Mouse (Mus musculus) forebrain, embryonic 11.5 days (tissue): Measurements from ENCODE around the gene Vps4a. TPM values are rescaled to one million over a fixed set of nuclear protein-coding genes. Genes with fewer than 3 reads are reported as not detected.

Experiments used
- ATAC-seq: fragments of 200-750 bp; cut with Nextera tagmentation; replicated peaks from 2 replicates; pipeline ENCODE4 v1.8.0; 2017; ENCODE audit warnings: moderate TSS enrichment; ENCODE audit not compliant: low FRiP score
- DNase-seq: peaks from one replicate; pipeline ENCODE4 v3.0.0-alpha.2; 2017; ENCODE audit warnings: low spot score
- H3K27ac ChIP-seq: fragments of 300-500 bp; sonication (generic); 2 replicates; pipeline ENCODE4 v1.5.1; 2014; ENCODE audit warnings: low read depth, low read length
- H3K27me3 ChIP-seq: fragments of 300-500 bp; sonication (generic); 2 replicates; pipeline ENCODE4 v1.6.1; 2014; ENCODE audit warnings: mild to moderate bottlenecking, low read length, mixed read lengths; ENCODE audit not compliant: control insufficient read depth, insufficient read depth
- H3K36me3 ChIP-seq: fragments of 300-500 bp; sonication (generic); 2 replicates; pipeline ENCODE4 v1.6.1; 2014; ENCODE audit warnings: mild to moderate bottlenecking, low read length, moderate library complexity, mixed read lengths; ENCODE audit not compliant: control insufficient read depth, insufficient read depth
- H3K4me1 ChIP-seq: fragments of 300-500 bp; sonication (generic); replicated peaks from 2 replicates; pipeline ENCODE4 v1.6.1; 2014; ENCODE audit warnings: low read length, mixed read lengths; ENCODE audit not compliant: control insufficient read depth, insufficient read depth
- H3K4me2 ChIP-seq: fragments of 300-500 bp; sonication (generic); 2 replicates; pipeline ENCODE4 v1.6.1; 2014; ENCODE audit warnings: low read depth, mild to moderate bottlenecking, low read length, moderate library complexity, mixed read lengths; ENCODE audit not compliant: severe bottlenecking
- H3K4me3 ChIP-seq: fragments of 300-500 bp; sonication (generic); 2 replicates; pipeline ENCODE4 v1.5.1; 2014; ENCODE audit warnings: low read depth, low read length
- H3K9ac ChIP-seq: fragments of 300-500 bp; sonication (generic); 2 replicates; pipeline ENCODE4 v1.6.1; 2014; ENCODE audit warnings: low read length
- H3K9me3 ChIP-seq: fragments of 300-500 bp; sonication (generic); 2 replicates; pipeline ENCODE4 v1.6.1; 2016; ENCODE audit warnings: low read length, mixed read lengths; ENCODE audit not compliant: control insufficient read depth
- WGBS: fragments of 180-500 bp; shearing (Covaris S2); extraction: QIAGEN DNeasy Blood & Tissue Kit; methylation state at CpG from one replicate; pipeline ENCODE4 v1.1.7; 2014; 5-methylcytosine and 5-hydroxymethylcytosine counted together
- polyA plus RNA-seq: library from polyadenylated mRNA; unstranded; fragments of >200 nt; fragmentation: Nextera tagmentation; extraction: Ambion mirVana; gene quantifications from 2 replicates; pipeline ENCODE4 v1.2.1, GENCODE M21; 2014

Vps4a gene
- polyA plus RNA-seq, 1 experiment from 2014 or later = 84.9 TPM

GRCm38 (mm10) chr8:107088526-107089063 lies 57.6 kb downstream of the Vps4a start:
- H3K27ac ChIP-seq = no peak overlapping the region
- H3K4me1 ChIP-seq = no peaks in the 10 kb centered on the region
- DNase-seq (no peak), ATAC-seq (no peak)
- H3K4me2 ChIP-seq = no peak overlapping the region
- H3K36me3 ChIP-seq = peaks cover 9% of the 10 kb centered on the region; the same call in 1 of the 2 replicates
- H3K9me3 ChIP-seq = no peaks in the 10 kb centered on the region
- H3K9ac ChIP-seq = no peak overlapping the region
- H3K4me3 ChIP-seq = no peak overlapping the region
- no peaks in the 10 kb centered on the region for H3K27me3 ChIP-seq
- 92% methylated on average over 5 of the region's 5 CpGs for WGBS

GRCm38 (mm10) chr8:107090531-107090930 lies 59.5 kb downstream of the Vps4a start:
- Histone ChIP-seq H3K27ac (no peak overlapping the region), H3K4me2 (no peak overlapping the region), H3K9ac (no peak overlapping the region), H3K4me3 (no peak overlapping the region), H3K4me1 (0 out of 2 replicates have a peak, but pooled peaks cover 2% of the 10 kb centered on the region), H3K9me3 (no peaks in the 10 kb centered on the region), H3K27me3 (no peaks in the 10 kb centered on the region), H3K36me3 (peaks cover 8% of the 10 kb centered on the region; the same call in 1 of the 2 replicates)
- ATAC-seq = no peak
- 97% methylated on average over 7 of the region's 7 CpGs for WGBS
- no peak for DNase-seq

Other genes starting within 250 kb of the Vps4a start
- 0.29 and 0.95 TPM in 2 replicates for gene Has3, start 161.0 kb upstream of the Vps4a start, polyA plus RNA-seq
- 79.6 and 80.9 TPM in 2 replicates for gene Utp4, start 137.6 kb upstream of the Vps4a start, polyA plus RNA-seq
- 7.9 and 9.5 TPM in 2 replicates for gene Sntb2, start 95.5 kb upstream of the Vps4a start, polyA plus RNA-seq
- gene Pdf, start 17.4 kb downstream of the Vps4a start, polyA plus RNA-seq = 47.1 and 48.3 TPM in 2 replicates
- gene Cog8, start 25.5 kb downstream of the Vps4a start, polyA plus RNA-seq = 43.3 and 43.8 TPM in 2 replicates
- 99.7 and 101 TPM in 2 replicates for gene Nip7, start 25.7 kb downstream of the Vps4a start, polyA plus RNA-seq
- gene Tmed6, start 34.4 kb downstream of the Vps4a start, polyA plus RNA-seq = not detected in 2 replicates
- 15.9 and 18.3 TPM in 2 replicates for gene Terf2, start 65.3 kb downstream of the Vps4a start, polyA plus RNA-seq
- gene Cyb5b, start 119.4 kb downstream of the Vps4a start, polyA plus RNA-seq = 168 and 173 TPM in 2 replicates